Mouse (Mus musculus) thymus, postnatal 10 days (tissue): ENCODE results near the gene Hexim2.

Source experiments
- DNase-seq, 2 experiments: peaks; one replicate each; pipeline ENCODE4 v3.0.0; 2021; ENCODE audit warnings: low spot score in 2 of 2

Hexim2 gene

GRCm38 (mm10) chr11:103141101-103141943 is 9.1 kb downstream of the Hexim2 start:
- DNase-seq, result no peak

- no peak for DNase-seq
Observed at GRCm38 (mm10) chr11:103141944-103142255, 9.7 kb downstream of the Hexim2 start.

- peak; percentile 73 to 80 for DNase-seq
Observed at GRCm38 (mm10) chr11:103142441-103143182, 10.4 kb downstream of the Hexim2 start.

GRCm38 (mm10) chr11:103144309-103145285 is 12.4 kb downstream of the Hexim2 start:
- no peak for DNase-seq

DNA sequence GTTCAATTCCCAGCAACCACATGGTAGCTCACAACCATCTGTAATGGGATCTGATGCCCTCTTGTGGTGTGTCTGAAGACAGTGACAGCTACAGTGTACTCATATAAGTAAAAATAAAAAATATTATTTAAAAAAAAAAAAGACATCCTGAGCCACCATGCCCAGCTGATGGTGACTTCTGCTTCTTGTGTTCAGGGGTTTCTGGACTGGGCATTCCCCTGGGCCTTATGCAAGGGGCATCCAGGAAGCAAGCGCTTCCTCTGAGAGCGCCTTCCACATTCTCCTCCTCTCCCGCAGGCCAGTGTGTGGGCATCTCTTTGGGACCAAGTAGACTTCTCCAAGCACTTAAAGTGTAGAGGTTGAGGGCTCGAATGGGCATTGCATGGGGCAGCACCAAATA is 14.2 kb downstream of the Hexim2 start:
- no peak for DNase-seq

GRCm38 (mm10) chr11:103147766-103148165 is 15.5 kb downstream of the Hexim2 start:
- no peak for DNase-seq

- no peak for DNase-seq
Observed at GRCm38 (mm10) chr11:103149771-103150170, 17.5 kb downstream of the Hexim2 start.

- DNase-seq, result peak; percentile 82 to 97
Observed at GRCm38 (mm10) chr11:103158621-103159478, 26.6 kb downstream of the Hexim2 start.

DNA sequence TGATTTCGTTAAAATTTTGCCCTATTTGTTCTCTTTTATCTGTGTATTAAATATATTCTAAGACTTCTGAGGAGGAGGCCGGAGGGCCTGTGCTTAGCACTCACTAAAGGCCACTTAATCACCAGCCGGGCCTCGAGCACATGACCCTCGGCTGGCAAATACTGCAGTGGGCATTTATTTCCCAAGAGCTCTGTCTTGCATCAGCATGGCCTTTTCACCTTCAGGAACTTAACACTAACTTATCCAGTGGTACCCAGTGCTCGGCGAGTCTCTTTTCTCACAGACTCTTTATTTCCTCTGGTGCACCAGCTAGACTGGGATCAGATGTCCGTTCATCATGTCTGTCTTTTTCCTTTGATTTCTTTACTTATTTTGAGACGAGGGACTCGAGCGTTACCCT is 28.5 kb downstream of the Hexim2 start:
- no peak for DNase-seq

GRCm38 (mm10) chr11:103161449-103161848 is 29.2 kb downstream of the Hexim2 start:
- DNase-seq, result no peak

DNA sequence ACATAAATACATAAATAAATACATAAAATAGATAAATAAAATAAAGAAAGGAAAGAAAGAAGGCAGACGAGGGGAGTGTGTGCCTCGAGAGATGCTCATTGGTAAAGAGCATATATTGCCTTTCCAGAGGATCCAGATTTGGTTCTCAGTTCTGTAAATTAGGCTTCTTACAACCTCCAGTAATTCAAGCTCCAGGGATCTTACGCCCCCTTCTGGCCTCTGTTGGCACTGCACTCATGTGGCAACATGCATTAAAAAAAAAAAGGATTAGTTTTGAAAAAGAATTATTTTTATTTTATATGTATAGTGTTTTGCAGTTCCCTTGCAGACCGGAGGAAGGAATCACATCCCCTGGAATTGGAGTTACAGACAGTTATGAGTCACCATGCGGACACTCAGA is 29.9 kb downstream of the Hexim2 start:
- no peak for DNase-seq

- peak in 1 of 2 experiments; percentile 53 for DNase-seq
Observed at GRCm38 (mm10) chr11:103164391-103164790, 32.2 kb downstream of the Hexim2 start.

DNA sequence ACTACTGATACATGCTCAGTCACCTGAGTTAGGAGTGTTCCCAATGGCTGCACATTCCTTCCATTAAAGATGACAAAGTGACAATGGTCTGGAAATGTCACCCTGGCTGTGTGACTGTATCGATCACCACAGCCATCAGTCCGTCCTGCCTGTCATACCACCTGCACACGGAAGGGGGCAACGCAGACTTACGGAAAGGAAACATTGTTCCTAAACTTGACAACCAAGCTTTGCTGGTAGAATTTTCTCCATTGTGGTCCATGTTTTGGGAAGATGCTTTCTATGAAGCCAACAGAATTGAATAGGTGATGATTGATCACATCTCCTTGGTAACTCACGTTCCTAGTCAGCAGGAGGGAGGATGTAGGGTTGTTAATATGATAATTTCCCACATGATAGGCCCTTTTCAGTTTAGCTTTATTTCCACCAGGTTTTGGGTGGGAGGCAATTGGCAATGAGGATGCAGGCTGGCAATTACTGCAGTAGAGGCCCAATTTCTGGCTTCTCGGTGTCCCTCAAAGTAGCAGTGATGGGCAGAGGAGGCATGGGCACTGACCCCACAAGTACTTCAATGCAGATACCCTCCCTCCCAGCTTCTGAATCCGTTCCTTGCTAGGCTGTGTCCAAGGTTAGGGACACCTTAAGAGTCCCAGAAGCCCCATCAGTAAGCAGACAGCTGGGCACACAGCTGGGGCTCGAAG is 36.6 kb downstream of the Hexim2 start:
- peak; percentile 66 to 78 for DNase-seq

GRCm38 (mm10) chr11:103169664-103170063 is 37.4 kb downstream of the Hexim2 start:
- no peak for DNase-seq

DNA sequence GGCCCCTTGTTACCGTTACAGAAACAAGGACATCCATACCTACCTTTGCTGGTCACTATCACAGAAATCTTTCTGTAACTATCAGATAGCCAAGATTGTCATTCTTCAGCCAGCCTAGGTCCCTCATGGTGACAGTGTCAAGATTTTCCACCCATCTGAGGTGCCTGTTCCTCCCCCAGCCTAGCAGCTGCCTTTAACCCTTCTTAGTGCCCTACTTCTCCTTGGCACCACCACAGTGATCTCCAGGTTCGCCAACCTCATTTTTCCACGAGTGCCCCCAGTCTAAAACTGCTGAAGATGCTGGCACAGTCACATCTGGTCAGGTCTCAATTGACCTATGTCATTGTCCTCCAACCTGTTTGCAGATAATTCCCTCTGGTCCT is 37.9 kb downstream of the Hexim2 start:
- peak in 1 of 2 experiments; percentile 47 for DNase-seq

DNA sequence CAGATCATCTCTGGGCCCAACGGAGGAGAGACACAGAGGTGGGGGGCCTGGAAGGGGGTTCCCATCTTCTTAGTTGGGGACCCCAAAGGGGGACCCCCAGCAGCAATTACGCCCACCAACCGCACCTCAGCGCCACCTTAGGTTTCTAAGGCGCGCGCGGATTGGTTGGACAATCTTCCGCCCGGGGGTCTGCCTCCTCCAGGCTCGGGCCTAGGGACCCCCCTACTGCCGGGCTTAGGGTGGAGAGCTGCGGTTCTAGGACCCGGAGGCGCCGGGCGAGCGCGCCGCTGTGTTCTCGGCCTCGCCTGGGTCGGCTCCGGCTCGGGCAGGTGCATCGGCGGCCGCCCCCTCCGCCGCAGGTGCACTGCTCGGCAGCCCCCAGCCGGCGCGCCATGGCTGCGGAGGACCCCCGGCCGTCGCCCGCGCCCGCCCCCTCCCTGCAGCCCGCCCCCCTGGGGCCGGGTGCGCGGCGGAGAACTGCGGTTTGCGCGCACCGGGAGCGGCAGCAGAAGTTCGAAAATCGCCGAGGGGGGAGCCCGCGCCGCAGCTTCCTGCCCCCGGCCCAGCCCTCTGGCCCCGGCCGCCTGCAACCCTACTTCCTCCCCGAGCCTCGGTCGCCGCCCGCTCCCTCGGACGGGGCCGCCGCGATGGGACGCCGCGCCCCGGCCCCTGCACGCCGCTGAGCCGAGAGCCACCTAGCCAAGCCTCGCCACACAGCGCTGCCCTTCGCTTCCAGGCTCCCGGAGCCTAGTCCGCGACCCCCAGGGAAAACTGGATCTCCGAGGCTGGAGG is 38.5 kb downstream of the Hexim2 start, which contains the start of gene Fmnl1:
Fmnl1 (plus strand) TSS at position 614 of the 792 bp plus-strand sequence.
- peak; percentile 80 to 84 for DNase-seq

DNA sequence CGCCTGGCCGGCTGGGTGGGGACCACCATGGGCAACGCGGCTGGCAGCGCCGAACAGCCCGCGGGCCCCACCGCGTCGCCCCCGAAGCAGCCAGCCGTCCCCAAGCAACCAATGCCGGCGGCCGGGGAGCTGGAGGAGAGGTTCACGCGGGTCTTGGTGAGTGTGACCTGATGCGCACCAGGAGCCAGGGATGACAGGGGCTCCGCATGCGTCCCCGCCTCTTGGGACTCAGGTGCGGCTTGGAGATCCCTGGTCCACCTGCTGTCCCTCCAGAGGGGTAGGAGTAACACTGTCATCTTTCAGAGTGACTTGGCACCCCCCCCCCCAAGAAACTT is 39.0 kb downstream of the Hexim2 start:
- peak; percentile 49 to 53 for DNase-seq

GRCm38 (mm10) chr11:103171703-103172391 is 39.6 kb downstream of the Hexim2 start:
- DNase-seq, result no peak
